Mouse (Mus musculus): ENCODE measurements at regions not wholly inside any gene's neighbourhood (a gene's known extent, or its start where the extent isn't known, plus 50 kb on each side); places are given as distances from the start of the nearest gene placed in this dataset.

- WGBS = 14% methylated on average over 20 of the region's 20 CpGs
- Histone ChIP-seq H3K4me3 (ENCODE audit: low read depth, low read length) (no peak overlapping the region), H3K4me1 (ENCODE audit: control insufficient read depth, insufficient read depth, low read length) (no peaks in the 10 kb centered on the region), H3K4me2 (ENCODE audit: low read depth, severe bottlenecking) (peak overlapping the region; percentile 35; the same call in 1 of the 2 replicates), H3K27me3 (ENCODE audit: control insufficient read depth, insufficient read depth, low read length) (no peaks in the 10 kb centered on the region), H3K9me3 (ENCODE audit: control insufficient read depth, low read length) (no peaks in the 10 kb centered on the region), H3K27ac (replicated peaks; ENCODE audit: low read depth, low read length) (no peak overlapping the region), H3K36me3 (ENCODE audit: control insufficient read depth, insufficient read depth, low read length) (no peaks in the 10 kb centered on the region), H3K9ac (ENCODE audit: low read length) (peak overlapping the region; percentile 32; the same call in 1 of the 2 replicates)
- DNase-seq (ENCODE audit: low spot score) = peak; percentile 90
- ATAC-seq (ENCODE audit: insufficient number of reproducible peaks, low FRiP score, low TSS enrichment, low read depth) = peak; percentile 94
Measured at GRCm38 (mm10) chr13:73405720-73406629, 61.0 kb upstream of the Lpcat1 start.

DNA sequence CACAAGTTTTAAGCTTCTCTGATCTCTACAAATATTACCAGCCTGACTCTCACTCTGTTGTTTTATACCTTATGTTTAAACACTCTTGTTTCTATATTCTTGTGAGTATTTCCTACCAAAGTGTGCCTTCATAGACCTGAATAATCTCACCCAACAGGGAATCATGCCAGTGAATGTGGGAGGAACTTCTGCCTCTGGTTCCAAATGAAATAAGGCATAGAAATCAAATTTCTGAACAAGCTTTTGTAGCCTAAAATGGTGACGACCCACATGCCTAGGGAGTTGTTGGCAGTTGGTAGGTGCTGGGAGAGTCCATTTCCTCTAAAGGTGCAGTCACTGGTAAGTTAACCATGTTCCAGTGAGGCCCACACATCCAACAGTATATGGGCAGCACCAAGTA, 66.1 kb upstream of the Lpcat1 start:
- H3K27me3 ChIP-seq (ENCODE audit: control insufficient read depth, insufficient read depth, low read length) = no peaks in the 10 kb centered on the region
- H3K4me2 ChIP-seq (ENCODE audit: low read depth, severe bottlenecking) = no peak overlapping the region
- ATAC-seq (ENCODE audit: insufficient number of reproducible peaks, low FRiP score, low TSS enrichment, low read depth) (no peak), DNase-seq (ENCODE audit: low spot score) (no peak)
- WGBS = 72% methylated on average over 1 of the region's 1 CpGs
- no peak overlapping the region for H3K4me3 ChIP-seq (ENCODE audit: low read depth, low read length)
- no peaks in the 10 kb centered on the region for H3K36me3 ChIP-seq (ENCODE audit: control insufficient read depth, insufficient read depth, low read length)
- H3K9me3 ChIP-seq (ENCODE audit: control insufficient read depth, low read length) = no peaks in the 10 kb centered on the region
- no peaks in the 10 kb centered on the region for H3K4me1 ChIP-seq (ENCODE audit: control insufficient read depth, insufficient read depth, low read length)
- no peak overlapping the region for H3K9ac ChIP-seq (ENCODE audit: low read length)
- H3K27ac ChIP-seq (replicated peaks; ENCODE audit: low read depth, low read length) = no peak overlapping the region

GRCm38 (mm10) chr13:73397033-73397432, 68.7 kb upstream of the Ndufs6 start:
- 34% methylated on average over 4 of the region's 4 CpGs for WGBS
- DNase-seq (ENCODE audit: low spot score) (no peak), ATAC-seq (ENCODE audit: insufficient number of reproducible peaks, low FRiP score, low TSS enrichment, low read depth) (no peak)
- no peaks in the 10 kb centered on the region for H3K9me3 ChIP-seq (ENCODE audit: control insufficient read depth, low read length)
- no peaks in the 10 kb centered on the region for H3K27me3 ChIP-seq (ENCODE audit: control insufficient read depth, insufficient read depth, low read length)
- no peaks in the 10 kb centered on the region for H3K4me1 ChIP-seq (ENCODE audit: control insufficient read depth, insufficient read depth, low read length)
- no peaks in the 10 kb centered on the region for H3K36me3 ChIP-seq (ENCODE audit: control insufficient read depth, insufficient read depth, low read length)
- H3K4me2 ChIP-seq (ENCODE audit: low read depth, severe bottlenecking) = no peak overlapping the region
- no peak overlapping the region for H3K9ac ChIP-seq (ENCODE audit: low read length)
- no peak overlapping the region for H3K27ac ChIP-seq (replicated peaks; ENCODE audit: low read depth, low read length)
- H3K4me3 ChIP-seq (ENCODE audit: low read depth, low read length) = no peak overlapping the region

DNA sequence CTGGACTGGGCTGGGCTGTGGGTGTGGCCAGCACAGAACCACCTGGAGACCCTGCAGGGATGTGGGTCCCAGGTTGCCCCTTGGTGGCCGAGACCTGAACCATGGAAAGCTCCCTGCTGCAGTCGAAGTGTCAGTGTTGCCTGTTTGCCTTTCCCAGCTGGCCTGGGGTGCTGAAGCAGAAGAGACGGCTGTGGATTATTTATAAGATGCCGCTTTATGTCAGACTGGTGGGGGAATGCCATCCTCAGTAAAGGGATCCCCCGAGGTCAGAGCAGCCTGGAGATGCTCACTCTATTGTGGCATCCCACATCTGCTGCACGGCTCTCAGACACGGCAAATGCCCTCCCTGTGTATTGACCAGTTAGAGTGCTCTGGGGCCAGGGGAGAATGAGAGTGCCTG, 67.5 kb upstream of the Ndufs6 start:
- Histone ChIP-seq H3K4me1 (ENCODE audit: control insufficient read depth, insufficient read depth, low read length) (no peaks in the 10 kb centered on the region), H3K9me3 (ENCODE audit: control insufficient read depth, low read length) (no peaks in the 10 kb centered on the region), H3K4me3 (ENCODE audit: low read depth, low read length) (no peak overlapping the region), H3K4me2 (ENCODE audit: low read depth, severe bottlenecking) (no peak overlapping the region), H3K36me3 (ENCODE audit: control insufficient read depth, insufficient read depth, low read length) (no peaks in the 10 kb centered on the region), H3K27ac (replicated peaks; ENCODE audit: low read depth, low read length) (no peak overlapping the region), H3K9ac (ENCODE audit: low read length) (no peak overlapping the region), H3K27me3 (ENCODE audit: control insufficient read depth, insufficient read depth, low read length) (no peaks in the 10 kb centered on the region)
- DNase-seq (ENCODE audit: low spot score) (no peak), ATAC-seq (ENCODE audit: insufficient number of reproducible peaks, low FRiP score, low TSS enrichment, low read depth) (no peak)
- WGBS = 77% methylated on average over 7 of the region's 7 CpGs

GRCm38 (mm10) chr13:73389051-73389450, 60.7 kb upstream of the Ndufs6 start:
- Histone ChIP-seq H3K9me3 (ENCODE audit: control insufficient read depth, low read length) (no peaks in the 10 kb centered on the region), H3K9ac (ENCODE audit: low read length) (no peak overlapping the region), H3K4me2 (ENCODE audit: low read depth, severe bottlenecking) (no peak overlapping the region), H3K27ac (replicated peaks; ENCODE audit: low read depth, low read length) (no peak overlapping the region), H3K4me1 (ENCODE audit: control insufficient read depth, insufficient read depth, low read length) (no peaks in the 10 kb centered on the region), H3K36me3 (ENCODE audit: control insufficient read depth, insufficient read depth, low read length) (no peaks in the 10 kb centered on the region), H3K4me3 (ENCODE audit: low read depth, low read length) (no peak overlapping the region), H3K27me3 (ENCODE audit: control insufficient read depth, insufficient read depth, low read length) (no peaks in the 10 kb centered on the region)
- DNase-seq (ENCODE audit: low spot score) (no peak), ATAC-seq (ENCODE audit: insufficient number of reproducible peaks, low FRiP score, low TSS enrichment, low read depth) (no peak)
- WGBS = 63% methylated on average over 4 of the region's 4 CpGs

GRCm38 (mm10) chr13:73383585-73383984, 55.2 kb upstream of the Ndufs6 start:
- H3K27ac ChIP-seq (replicated peaks; ENCODE audit: low read depth, low read length) = no peak overlapping the region
- no peaks in the 10 kb centered on the region for H3K9me3 ChIP-seq (ENCODE audit: control insufficient read depth, low read length)
- H3K9ac ChIP-seq (ENCODE audit: low read length) = no peak overlapping the region
- H3K4me3 ChIP-seq (ENCODE audit: low read depth, low read length) = no peak overlapping the region
- ATAC-seq (ENCODE audit: insufficient number of reproducible peaks, low FRiP score, low TSS enrichment, low read depth) = no peak
- peak; percentile 37 for DNase-seq (ENCODE audit: low spot score)
- H3K4me2 ChIP-seq (ENCODE audit: low read depth, severe bottlenecking) = no peak overlapping the region
- H3K4me1 ChIP-seq (ENCODE audit: control insufficient read depth, insufficient read depth, low read length) = no peaks in the 10 kb centered on the region
- WGBS = 68% methylated on average over 3 of the region's 3 CpGs
- H3K36me3 ChIP-seq (ENCODE audit: control insufficient read depth, insufficient read depth, low read length) = no peaks in the 10 kb centered on the region
- H3K27me3 ChIP-seq (ENCODE audit: control insufficient read depth, insufficient read depth, low read length) = no peaks in the 10 kb centered on the region

Data from limb, embryonic 11.5 days (tissue).